Mouse (Mus musculus) thymus, postnatal 10 days (tissue): Measurements from ENCODE around the gene Ube2ql1.

Source experiments
- DNase-seq, 2 experiments: peaks; one replicate each; pipeline ENCODE4 v3.0.0; 2021; ENCODE audit warnings: low spot score in 2 of 2

Gene Ube2ql1

GRCm38 (mm10) chr13:69707496-69707895, 32.2 kb downstream of the Ube2ql1 start:
- DNase-seq = no peak

- DNase-seq = no peak
These were observed 32.8 kb downstream of the Ube2ql1 start for GRCm38 (mm10) chr13:69706919-69707318.

DNA sequence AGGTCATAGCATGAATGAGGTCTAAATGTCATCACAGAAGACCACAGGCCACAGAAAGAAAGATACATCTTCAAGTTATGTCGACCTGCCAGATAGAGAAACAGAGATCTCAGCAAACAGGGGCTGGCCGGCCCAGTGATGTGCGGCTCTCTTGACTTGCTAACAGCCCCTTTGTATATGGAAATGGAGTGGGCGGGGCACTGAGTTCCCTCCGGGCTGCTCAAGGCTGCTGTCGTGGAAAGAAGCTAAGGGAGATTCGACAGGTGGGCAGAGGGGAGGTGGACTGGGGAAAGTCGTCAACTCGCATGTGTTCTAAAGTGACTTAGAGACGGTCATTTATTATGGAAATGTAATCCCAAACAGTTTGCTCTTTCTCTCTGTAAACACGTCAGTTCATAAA, 36.2 kb downstream of the Ube2ql1 start:
- no peak for DNase-seq

GRCm38 (mm10) chr13:69701397-69701796, 38.3 kb downstream of the Ube2ql1 start:
- no peak for DNase-seq

- DNase-seq = no peak
These were observed 38.9 kb downstream of the Ube2ql1 start for GRCm38 (mm10) chr13:69700827-69701226.

DNA sequence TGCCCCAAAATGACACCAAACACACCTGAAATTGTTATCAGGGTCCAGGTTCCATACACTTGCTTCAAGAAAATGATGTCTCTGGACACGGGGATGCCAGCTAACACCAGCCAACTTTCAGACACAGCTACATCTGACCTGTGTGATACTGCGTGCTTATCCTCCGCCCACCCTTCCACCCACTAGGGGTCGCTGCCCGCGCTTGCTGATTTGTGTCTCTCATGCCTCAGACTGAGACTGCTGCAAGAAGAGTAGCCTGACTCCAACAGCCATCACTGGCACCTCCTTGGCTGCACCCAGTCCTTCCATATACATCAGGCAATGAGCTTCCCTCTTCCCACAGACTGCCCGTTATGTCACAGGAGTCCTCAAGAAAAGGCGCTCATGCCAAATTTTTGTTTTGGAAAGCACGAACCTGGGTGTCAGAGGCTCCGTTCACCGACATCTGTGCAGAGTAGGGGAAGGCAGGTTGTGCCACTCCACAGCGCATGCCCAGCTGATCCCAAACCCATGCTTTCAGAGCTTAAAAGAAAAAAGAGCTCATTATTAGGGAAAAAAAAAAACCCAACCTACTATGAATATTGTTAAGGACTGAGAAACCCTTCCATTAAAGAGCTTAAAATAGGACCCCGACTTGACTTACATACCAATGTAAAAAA, 43.2 kb downstream of the Ube2ql1 start:
- DNase-seq = peak in 1 of 2 experiments; percentile 47

- peak in 1 of 2 experiments; percentile 36 for DNase-seq
These were observed 48.6 kb downstream of the Ube2ql1 start for GRCm38 (mm10) chr13:69691074-69691473.

DNA sequence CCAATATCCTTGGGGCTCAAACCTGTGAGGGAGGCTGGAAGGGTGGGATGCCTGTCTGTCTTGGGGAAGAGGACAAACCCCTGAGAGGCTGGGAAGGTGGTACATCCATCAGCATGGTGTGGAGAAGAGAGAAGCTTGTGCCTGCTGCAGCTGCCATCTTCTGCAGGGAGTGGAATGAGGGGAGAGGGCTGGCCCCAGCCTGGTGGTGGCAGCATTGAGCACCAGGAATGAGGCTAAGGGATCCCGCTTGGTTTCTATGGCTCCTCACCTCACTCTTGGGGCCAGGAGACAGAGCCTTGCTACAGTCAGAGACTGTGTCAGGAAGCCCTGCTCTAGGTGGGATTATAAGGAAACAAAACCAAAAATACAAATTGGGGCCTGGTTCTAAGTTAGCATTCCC, 52.7 kb downstream of the Ube2ql1 start:
- DNase-seq = no peak

- no peak for DNase-seq
These were observed 54.3 kb downstream of the Ube2ql1 start for GRCm38 (mm10) chr13:69685406-69685818.

- DNase-seq = no peak
These were observed 65.6 kb downstream of the Ube2ql1 start for GRCm38 (mm10) chr13:69673921-69674618.

- no peak for DNase-seq
These were observed 66.3 kb downstream of the Ube2ql1 start for GRCm38 (mm10) chr13:69673197-69673920.

GRCm38 (mm10) chr13:69672565-69672964, 67.1 kb downstream of the Ube2ql1 start:
- no peak for DNase-seq

DNA sequence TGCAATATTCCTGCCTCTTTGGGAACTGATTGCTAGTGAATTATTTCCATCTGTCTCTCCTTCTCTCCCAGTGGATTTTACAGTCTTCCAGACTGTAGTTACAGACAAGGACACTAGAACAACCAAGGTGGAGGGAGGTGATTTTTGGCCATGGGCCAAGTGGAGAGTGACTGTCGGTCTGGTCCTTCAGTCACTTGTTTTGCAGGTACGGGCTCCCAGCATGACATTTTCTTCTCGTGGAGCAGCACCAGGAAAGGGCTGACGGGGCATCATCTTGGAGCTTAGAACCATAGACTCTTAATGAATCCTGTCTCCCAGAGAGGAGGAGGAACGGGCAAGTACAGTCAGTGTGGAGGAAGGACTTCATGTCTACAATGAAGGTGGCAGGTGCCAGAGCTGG, 67.6 kb downstream of the Ube2ql1 start:
- no peak for DNase-seq

DNA sequence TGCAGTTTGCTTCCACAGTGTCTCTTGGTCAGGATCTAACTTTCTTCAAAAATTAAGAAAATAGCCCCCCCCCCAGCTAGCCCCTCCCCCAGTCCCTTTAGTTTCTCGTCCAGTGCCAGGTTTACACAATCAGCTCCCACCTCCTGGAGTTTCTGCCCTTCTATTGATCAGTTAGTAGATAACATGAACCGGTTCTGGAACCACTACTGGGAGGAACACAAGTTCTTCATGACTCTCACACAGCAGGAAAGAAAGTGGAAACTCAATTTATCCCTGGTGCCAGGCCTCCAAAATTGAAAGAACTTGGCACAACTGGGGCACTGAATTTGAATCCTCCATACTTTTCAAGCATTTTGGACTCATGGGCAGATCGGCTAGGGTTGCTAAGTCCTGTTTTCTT, 85.2 kb downstream of the Ube2ql1 start:
- DNase-seq = no peak
